In genomic region chr12:102681590-102681989, GRCm38 (mm10) we compare ENCODE assay signal across 8 mouse cellular contexts. TPM values are rescaled to one million over a fixed set of nuclear protein-coding genes. Genes with fewer than 3 reads are reported as not detected.
DNase-seq lines count a peak whose midpoint lies in the region; ATAC-seq and TF ChIP-seq lines count a peak whose summit lies in the region.

No protein-coding gene starts in this region.

- no peaks in the 10 kb centered on the region for H3K27me3 ChIP-seq in cerebellum, adult 2 months (ENCODE audit: control insufficient read depth, insufficient read depth, low read length)
- H3K27me3 ChIP-seq in limb, embryonic 11.5 days (ENCODE audit: control insufficient read depth, insufficient read depth, low read length): no peaks in the 10 kb centered on the region
- no peaks in the 10 kb centered on the region for H3K27me3 ChIP-seq in limb, embryonic 10.5 days (ENCODE audit: low read depth, poor library complexity, severe bottlenecking)
- no peaks in the 10 kb centered on the region for H3K27me3 ChIP-seq in thymus, adult 2 months (ENCODE audit: control insufficient read depth, insufficient read depth, low read length)

- no peak overlapping the region for H3K4me3 ChIP-seq in cerebellum, adult 2 months (replicated peaks; ENCODE audit: insufficient read depth, low read depth, low read length)
- H3K4me3 ChIP-seq in limb, embryonic 11.5 days (ENCODE audit: low read depth, low read length): no peak overlapping the region
- H3K4me3 ChIP-seq in limb, embryonic 10.5 days: no peak overlapping the region
- H3K4me3 ChIP-seq in cortical plate, adult 2 months (ENCODE audit: insufficient read depth, low read length): no peak overlapping the region
- H3K4me3 ChIP-seq in thymus, adult 2 months (ENCODE audit: control insufficient read depth, insufficient read depth, low read length): no peak overlapping the region

- WGBS in cerebellum, adult 2 months: 86% methylated on average over 7 of the region's 7 CpGs
- 76% methylated on average over 7 of the region's 7 CpGs for WGBS in limb, embryonic 11.5 days
- WGBS in limb, embryonic 10.5 days: 79% methylated on average over 7 of the region's 7 CpGs
- WGBS in thymus, adult 2 months: 87% methylated on average over 7 of the region's 7 CpGs

- TF ChIP-seq POLR2A in cerebellum, adult 2 months (IDR thresholded peaks at IDR 0.05; ENCODE audit: borderline replicate concordance, insufficient read depth, low read length): no peak
- TF ChIP-seq POLR2A in cortical plate, adult 2 months (IDR thresholded peaks at IDR 0.05; ENCODE audit: extremely low read depth, insufficient read depth, low read length): no peak
- no peak for TF ChIP-seq POLR2A in thymus, adult 2 months (IDR thresholded peaks at IDR 0.05; ENCODE audit: control insufficient read depth, extremely low read depth, insufficient read depth, low read length, poor library complexity)

- no peak for DNase-seq in cerebellum, adult 2 months
- no peak for DNase-seq in cerebellum, adult 9-10 months
- peak; percentile 37 for DNase-seq in limb, embryonic 11.5 days (ENCODE audit: low spot score)
- no peak for DNase-seq in limb, embryonic 10.5 days (ENCODE audit: low spot score)
- DNase-seq in thymus, adult 2 months: peak; percentile 71
- DNase-seq in urinary bladder, adult 18-20 months (ENCODE audit: low spot score in 2 of 2): no peak

- H3K9ac ChIP-seq in limb, embryonic 11.5 days (ENCODE audit: low read length): no peak overlapping the region

- peaks cover 86% of the 10 kb centered on the region for H3K4me1 ChIP-seq in cerebellum, adult 2 months (ENCODE audit: control insufficient read depth, insufficient read depth, low read length)
- peaks cover 2% of the 10 kb centered on the region; the same call in 1 of the 2 replicates for H3K4me1 ChIP-seq in limb, embryonic 11.5 days (ENCODE audit: control insufficient read depth, insufficient read depth, low read length)
- peaks cover 22% of the 10 kb centered on the region; the same call in 1 of the 2 replicates for H3K4me1 ChIP-seq in limb, embryonic 10.5 days
- H3K4me1 ChIP-seq in cortical plate, adult 2 months (ENCODE audit: control insufficient read depth, insufficient read depth, low read length): 0 out of 2 replicates have a peak, but pooled peaks cover 2% of the 10 kb centered on the region
- H3K4me1 ChIP-seq in thymus, adult 2 months (replicated peaks; ENCODE audit: control insufficient read depth, insufficient read depth, low read length): peaks cover 22% of the 10 kb centered on the region

- no peaks in the 10 kb centered on the region for H3K36me3 ChIP-seq in limb, embryonic 11.5 days (ENCODE audit: control insufficient read depth, insufficient read depth, low read length)
- no peaks in the 10 kb centered on the region for H3K36me3 ChIP-seq in limb, embryonic 10.5 days
- no peaks in the 10 kb centered on the region for H3K36me3 ChIP-seq in thymus, adult 2 months (ENCODE audit: control insufficient read depth, insufficient read depth, low read length)

- H3K9me3 ChIP-seq in limb, embryonic 11.5 days (ENCODE audit: control insufficient read depth, low read length): no peaks in the 10 kb centered on the region
- H3K9me3 ChIP-seq in limb, embryonic 10.5 days (replicated peaks): no peaks in the 10 kb centered on the region

- H3K4me2 ChIP-seq in limb, embryonic 11.5 days (ENCODE audit: low read depth, severe bottlenecking): no peak overlapping the region

- ATAC-seq in limb, embryonic 11.5 days (ENCODE audit: insufficient number of reproducible peaks, low FRiP score, low TSS enrichment, low read depth): no peak
- no peak for ATAC-seq in inflammation-experienced regulatory T-cells, adult 6 months

- H3K27ac ChIP-seq in cerebellum, adult 2 months (ENCODE audit: insufficient read depth, low read length): no peak overlapping the region
- H3K27ac ChIP-seq in limb, embryonic 11.5 days (replicated peaks; ENCODE audit: low read depth, low read length): no peak overlapping the region
- no peak overlapping the region for H3K27ac ChIP-seq in limb, embryonic 10.5 days
- no peak overlapping the region for H3K27ac ChIP-seq in cortical plate, adult 2 months (ENCODE audit: insufficient read depth, low read length)
- no peak overlapping the region for H3K27ac ChIP-seq in thymus, adult 2 months (ENCODE audit: control insufficient read depth, insufficient read depth, low read length)

- 0 out of 2 replicates have a peak, but pooled peaks have one; percentile 16 for TF ChIP-seq CTCF in cerebellum, adult 2 months (IDR thresholded peaks at IDR 0.05; ENCODE audit: borderline replicate concordance, insufficient read depth, low read depth, low read length)
- TF ChIP-seq CTCF in cortical plate, adult 2 months (IDR thresholded peaks at IDR 0.05; ENCODE audit: extremely low read depth, insufficient read depth, low read length): 0 out of 2 replicates have a peak, but pooled peaks have one; percentile 10
- TF ChIP-seq CTCF in thymus, adult 2 months (IDR thresholded peaks at IDR 0.05; ENCODE audit: borderline replicate concordance, control insufficient read depth, extremely low read depth, insufficient read depth, low read length, poor library complexity): peak; percentile 55; the same call in 1 of the 2 replicates

RNA-seq across cellular contexts. Expression of gene Itpk1, which starts 23.1 kb away (rescaled TPM):
- polyA plus RNA-seq in cerebellum, adult 2 months (2012; rRNA removed): 64.9 and 67.6 TPM in 2 replicates
- polyA plus RNA-seq in limb, embryonic 11.5 days (2014; fragmentation: Nextera tagmentation; extraction: Ambion mirVana): 7.4 and 7.7 TPM in 2 replicates
- 9.7 and 11.0 TPM in 2 replicates for polyA plus RNA-seq in limb, embryonic 10.5 days (2016; fragmentation: Nextera tagmentation; extraction: Ambion mirVana)
- 42.6 and 42.7 TPM in 2 replicates for polyA plus RNA-seq in cortical plate, adult 2 months (2012; rRNA removed)
- 34.2 and 36.9 TPM in 2 replicates for polyA plus RNA-seq in thymus, adult 2 months (2012; rRNA removed)
- polyA plus RNA-seq in inflammation-experienced regulatory T-cells, adult 6 months (2017; shearing (Covaris generic)): 10 to 100 TPM; 13.4 to 31.0 (median 14.1) TPM

Comparison
In these comparisons a context has a peak if more than half of its experiments do, and no peak if none do; other contexts are left out.
1. DNase-seq: peak in limb, embryonic 11.5 days (single experiment) and thymus, adult 2 months (single experiment); none in cerebellum, adult 2 months (0 of 2), cerebellum, adult 9-10 months (single experiment), limb, embryonic 10.5 days (single experiment) and urinary bladder, adult 18-20 months (0 of 2).
2. Peak in every context shown above with its lines, with median percentiles within 50 percentile points of each other: CTCF ChIP-seq.